Mouse (Mus musculus): ENCODE results near the gene Tcf3.

Gene Tcf3

GRCm38 (mm10) chr10:80385811-80386734 is 47.4 kb downstream of the Tcf3 start:
- no peak for DNase-seq (ENCODE audit: low spot score in 2 of 2)

DNA sequence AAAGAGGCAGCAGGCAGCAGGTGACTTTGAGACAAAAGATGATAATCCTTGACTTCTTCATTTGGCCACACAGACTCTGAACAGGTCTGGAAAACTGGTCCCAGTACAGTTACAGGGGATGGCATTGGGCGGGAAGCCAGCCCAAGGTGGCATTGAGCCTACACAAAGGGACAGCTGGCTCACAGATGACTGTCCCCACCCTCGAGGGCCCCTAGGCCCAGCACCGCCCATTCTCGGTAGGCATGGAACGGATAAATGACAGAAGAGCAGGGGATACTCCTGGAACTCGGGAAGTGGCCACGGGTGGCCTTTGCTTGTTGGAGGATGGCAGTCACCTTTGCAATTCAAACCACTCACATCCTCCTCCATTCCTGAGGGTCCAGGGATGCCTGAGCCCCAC is 48.1 kb downstream of the Tcf3 start:
- DNase-seq (ENCODE audit: low spot score in 2 of 2) = no peak

GRCm38 (mm10) chr10:80384709-80385108 is 48.7 kb downstream of the Tcf3 start:
- DNase-seq (ENCODE audit: low spot score in 2 of 2) = no peak

- no peak for DNase-seq (ENCODE audit: low spot score in 2 of 2)
Observed at GRCm38 (mm10) chr10:80384115-80384639, 49.3 kb downstream of the Tcf3 start.

- DNase-seq (ENCODE audit: low spot score in 2 of 2) = no peak
Observed at GRCm38 (mm10) chr10:80383431-80383830, 50.0 kb downstream of the Tcf3 start.

GRCm38 (mm10) chr10:80382641-80383365 is 50.6 kb downstream of the Tcf3 start:
- DNase-seq (ENCODE audit: low spot score in 2 of 2) = no peak

DNA sequence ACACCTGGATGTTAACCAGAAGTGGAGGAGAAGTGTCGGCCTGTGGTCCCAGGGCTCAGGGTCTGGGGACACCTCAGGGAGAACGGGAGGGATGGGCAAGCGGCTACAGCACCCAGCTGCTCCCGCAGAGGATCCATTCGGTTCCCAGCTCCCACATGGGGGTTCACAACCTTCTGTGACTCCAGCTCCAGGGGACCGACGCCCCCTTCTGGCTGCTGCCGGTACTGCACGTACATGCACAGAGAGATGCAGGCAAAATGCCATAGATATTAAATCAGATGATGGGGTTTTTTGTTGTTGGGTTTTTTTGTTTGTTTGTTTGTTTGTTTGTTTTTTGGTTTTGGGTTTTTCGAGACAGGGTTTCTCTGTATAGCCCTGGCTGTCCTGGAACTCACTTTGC is 55.7 kb downstream of the Tcf3 start:
- DNase-seq (ENCODE audit: low spot score in 2 of 2) = no peak

DNA sequence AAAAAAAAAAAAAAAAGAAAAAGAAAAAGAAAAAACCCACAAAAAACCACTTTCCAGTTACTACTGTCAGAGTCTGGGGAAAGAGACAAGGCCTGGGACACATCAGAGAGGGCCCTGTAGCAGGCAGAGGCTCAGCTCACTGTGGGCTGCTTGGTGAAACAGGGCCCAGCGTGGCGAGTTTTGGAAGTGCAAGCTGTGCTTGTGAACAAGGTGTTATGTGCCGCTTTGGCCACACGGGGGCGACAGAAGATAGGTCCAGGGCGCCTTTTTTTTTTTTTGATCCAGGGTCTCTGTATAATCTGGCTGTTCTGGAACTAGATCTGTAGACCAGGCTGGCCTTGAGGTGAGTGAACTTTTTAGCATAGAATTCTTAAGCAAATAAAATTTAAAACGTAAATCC is 57.3 kb downstream of the Tcf3 start:
- peak; percentile 84 to 89 for DNase-seq (ENCODE audit: low spot score in 2 of 2)

- DNase-seq (ENCODE audit: low spot score in 2 of 2) = peak in 1 of 2 experiments; percentile 66
Observed at GRCm38 (mm10) chr10:80374063-80374462, 59.4 kb downstream of the Tcf3 start.

- DNase-seq (ENCODE audit: low spot score in 2 of 2) = no peak
Observed at GRCm38 (mm10) chr10:80372706-80373105, 60.7 kb downstream of the Tcf3 start.

DNA sequence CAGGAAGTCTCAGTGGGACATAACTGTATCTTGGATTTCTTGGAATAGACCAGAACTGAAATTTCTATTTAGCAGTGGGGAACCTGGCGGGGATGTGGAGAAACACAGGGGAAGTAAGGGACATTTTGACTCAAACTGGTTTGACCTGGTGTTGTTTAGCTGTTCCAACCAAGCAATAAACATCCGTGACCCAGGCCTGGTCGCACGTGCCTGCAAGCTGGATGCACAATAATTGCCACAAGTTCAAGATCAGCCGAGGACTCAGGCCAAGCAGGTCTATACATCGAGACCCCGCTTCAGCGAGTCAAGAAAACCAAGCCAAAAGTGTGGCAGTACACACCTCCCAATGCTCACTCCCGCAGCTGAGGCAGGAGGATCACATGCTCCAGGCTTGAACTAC is 61.5 kb downstream of the Tcf3 start:
- DNase-seq (ENCODE audit: low spot score in 2 of 2) = no peak

- no peak for DNase-seq (ENCODE audit: low spot score in 2 of 2)
Observed at GRCm38 (mm10) chr10:80371411-80371966, 62.0 kb downstream of the Tcf3 start.

DNA sequence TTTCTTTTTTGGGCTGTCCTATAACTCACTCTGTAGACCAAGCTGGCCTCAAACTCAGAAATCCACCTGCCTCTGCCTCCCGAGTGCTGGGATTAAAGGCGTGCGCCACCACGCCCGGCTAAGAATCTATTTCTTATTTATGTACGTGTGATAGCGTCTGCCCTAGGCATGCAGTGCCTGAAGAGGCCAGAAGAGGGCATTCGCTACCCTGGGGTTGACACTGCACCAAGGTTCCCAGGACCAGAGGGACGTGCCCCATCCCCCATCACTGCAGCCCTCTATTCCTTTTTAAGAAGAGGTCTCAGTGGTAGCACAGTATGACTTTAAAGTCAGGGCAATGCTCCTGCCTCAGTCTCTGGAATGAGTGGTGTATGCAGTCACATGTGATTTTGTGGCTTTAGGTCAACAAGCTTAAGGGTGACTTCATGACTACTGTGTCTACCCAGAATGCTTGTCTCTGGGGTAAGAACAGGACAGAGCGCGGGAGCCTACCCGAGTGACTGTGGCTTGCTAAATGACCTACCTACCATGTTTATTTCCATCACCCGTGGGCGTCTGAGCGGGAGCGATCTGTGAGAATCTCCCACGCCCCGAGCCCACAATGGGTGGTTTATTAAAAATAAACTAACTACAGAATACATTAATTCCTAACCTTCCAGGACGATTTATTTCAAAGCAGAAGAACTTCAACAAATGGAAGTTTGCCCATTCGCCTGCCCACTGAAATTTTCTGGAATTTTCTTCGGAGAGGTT is 63.3 kb downstream of the Tcf3 start:
- DNase-seq (ENCODE audit: low spot score in 2 of 2) = no peak

GRCm38 (mm10) chr10:80368392-80368791 is 65.1 kb downstream of the Tcf3 start:
- DNase-seq (ENCODE audit: low spot score in 2 of 2) = no peak

- DNase-seq (ENCODE audit: low spot score in 2 of 2) = no peak
Observed at GRCm38 (mm10) chr10:80367954-80368353, 65.5 kb downstream of the Tcf3 start.

DNA sequence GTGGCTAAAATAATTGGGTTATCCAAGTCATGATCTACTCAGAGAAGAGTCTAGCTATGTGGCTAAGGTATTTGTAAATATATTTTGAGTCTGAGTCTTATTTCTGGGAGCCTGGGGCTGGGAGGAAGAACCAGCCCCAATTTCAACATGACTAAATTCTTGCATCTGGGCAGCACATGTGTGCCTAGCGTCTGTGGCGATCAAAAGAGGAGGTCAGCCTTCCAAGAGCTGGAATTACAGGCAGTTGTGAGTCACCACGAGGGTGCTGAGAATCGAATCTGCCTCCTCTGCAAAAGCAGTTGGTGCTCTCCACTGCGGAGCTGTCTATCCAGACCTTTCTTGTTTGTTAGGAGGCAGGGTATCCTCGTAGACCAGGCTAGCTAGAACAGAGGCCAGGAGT is 67.7 kb downstream of the Tcf3 start:
- no peak for DNase-seq (ENCODE audit: low spot score in 2 of 2)

DNA sequence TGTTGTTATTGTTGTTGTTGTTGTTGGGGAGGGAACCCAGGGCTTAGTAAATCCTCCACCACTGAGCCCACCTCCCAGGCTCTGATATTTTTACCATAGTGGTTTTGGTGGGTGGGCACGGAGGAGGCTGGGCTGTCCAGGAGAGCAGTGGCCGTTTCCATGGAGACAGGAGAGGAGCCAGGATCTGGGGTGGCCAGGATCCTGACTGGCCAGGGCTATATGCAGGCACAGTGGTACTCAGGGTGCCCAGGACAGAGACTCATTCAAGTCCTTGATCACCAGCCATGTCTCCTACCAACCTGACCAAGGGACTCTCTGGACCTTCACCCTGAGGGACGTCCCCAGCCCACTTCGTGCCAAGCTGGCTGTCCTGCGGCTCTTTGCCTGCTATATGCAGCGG is 69.7 kb downstream of the Tcf3 start:
- no peak for DNase-seq (ENCODE audit: low spot score in 2 of 2)

Measured in frontal cortex, postnatal 14 days (tissue).